Mouse (Mus musculus) spleen, adult 2 months (tissue): ENCODE results near the gene Nit1. TPM values are rescaled to one million over a fixed set of nuclear protein-coding genes. Genes with fewer than 3 reads are reported as not detected.
A peak's percentile ranks its signal among the peaks of the same experiment; 100 is the strongest.

ENCODE experiments used
- DNase-seq, 2 experiments: peaks; one replicate each; pipeline versions ENCODE4 v3.0.0 to v3.0.0-alpha.2; 2012 to 2021; ENCODE audit warnings: low spot score in 2 of 2, low read depth in 1 of 2
- H3K27ac ChIP-seq: fragments of 200-500 bp; 2 replicates; pipeline ENCODE4 v1.5.1; 2012; ENCODE audit warnings: low read length, inconsistent platforms; ENCODE audit not compliant: insufficient read depth
- H3K27me3 ChIP-seq: fragments of 200-500 bp; 2 replicates; pipeline ENCODE4 v1.6.1; 2012; ENCODE audit warnings: mild to moderate bottlenecking, moderate library complexity, low read length, inconsistent platforms; ENCODE audit not compliant: control insufficient read depth, insufficient read depth
- H3K36me3 ChIP-seq: fragments of 200-500 bp; 2 replicates; pipeline ENCODE4 v1.6.1; 2012; ENCODE audit warnings: mild to moderate bottlenecking, low read length, inconsistent platforms; ENCODE audit not compliant: control insufficient read depth, insufficient read depth
- H3K4me1 ChIP-seq: fragments of 200-500 bp; 2 replicates; pipeline ENCODE4 v1.6.1; 2011; ENCODE audit warnings: inconsistent platforms; ENCODE audit not compliant: control insufficient read depth, insufficient read depth, insufficient read length
- H3K4me3 ChIP-seq: fragments of 200-500 bp; 2 replicates; pipeline ENCODE4 v1.5.1; 2011; ENCODE audit warnings: mild to moderate bottlenecking, inconsistent platforms; ENCODE audit not compliant: insufficient read depth, insufficient read length; ENCODE audit errors: extremely low read depth
- CTCF ChIP-seq: fragments of 200-500 bp; IDR thresholded peaks from 2 replicates; pipeline ENCODE4 v1.5.1; 2011; ENCODE audit warnings: mild to moderate bottlenecking, inconsistent platforms; ENCODE audit not compliant: insufficient read depth, insufficient read length, insufficient replicate concordance; ENCODE audit errors: extremely low read depth
- POLR2A ChIP-seq: fragments of 200-500 bp; IDR thresholded peaks from 2 replicates; pipeline ENCODE4 v1.6.1; 2011; ENCODE audit warnings: low read depth, low read length, inconsistent platforms
- WGBS: fragments of 180-500 bp; shearing (Covaris S2); methylation state at CpG from one replicate; pipeline ENCODE4 v1.1.7; 2018; 5-methylcytosine and 5-hydroxymethylcytosine counted together
- polyA plus RNA-seq: library from polyadenylated mRNA; depleted of rRNA; stranded (reverse); fragments of >200 nt; gene quantifications from 2 replicates; pipeline ENCODE4 v1.2.3, GENCODE M21; 2012; rRNA removed

Nit1 gene
- polyA plus RNA-seq = 22.6 and 25.9 TPM in 2 replicates

- 1% methylated on average over 53 of the region's 53 CpGs for WGBS
- peaks cover 4% of the 10 kb centered on the region for H3K4me1 ChIP-seq
- TF ChIP-seq POLR2A (peak; percentile 89), CTCF (no peak)
These were observed at the start of gene Nit1, which contains the start of gene Pfdn2 for GRCm38 (mm10) chr1:171345225-171346094. Gene Nit1, minus strand, starts transcription at chr1:171345646. Gene Pfdn2, plus strand, starts transcription at chr1:171345670.

GRCm38 (mm10) chr1:171390101-171390500 lies 44.7 kb upstream of the Nit1 start:
- peak overlapping the region; percentile 99 for H3K27ac ChIP-seq
- peaks cover 11% of the 10 kb centered on the region; the same call in 1 of the 2 replicates for H3K4me1 ChIP-seq
- peak overlapping the region; percentile 97 for H3K4me3 ChIP-seq
- no peaks in the 10 kb centered on the region for H3K27me3 ChIP-seq
- TF ChIP-seq CTCF (no peak), POLR2A (peak; percentile 58)
- peaks cover 7% of the 10 kb centered on the region; the same call in 1 of the 2 replicates for H3K36me3 ChIP-seq
- 12% methylated on average over 4 of the region's 4 CpGs for WGBS
- DNase-seq = peak; percentile 86 to 87

More at GRCm38 (mm10) chr1:171345225-171346094, at the start of gene Nit1, which contains the start of gene Pfdn2:
- Histone ChIP-seq H3K27ac (peak within 1 kb of the TSS; percentile 61), H3K27me3 (no peaks in the 10 kb centered on the region), H3K4me3 (peak within 1 kb of the TSS; percentile 95), H3K36me3 (peaks cover 13% of the 10 kb centered on the region)
- peak; percentile 71 to 88 for DNase-seq

GRCm38 (mm10) chr1:171388376-171389102 lies 43.1 kb upstream of the Nit1 start, which contains the start of gene Arhgap30:
Gene Arhgap30, plus strand, starts transcription at chr1:171388954.
- peak; percentile 92 to 97 for DNase-seq
- WGBS = 5% methylated on average over 15 of the region's 15 CpGs
- Histone ChIP-seq H3K36me3 (peaks cover 6% of the 10 kb centered on the region; the same call in 1 of the 2 replicates), H3K27ac (peak within 1 kb of the TSS; percentile 99), H3K27me3 (no peaks in the 10 kb centered on the region), H3K4me1 (peaks cover 11% of the 10 kb centered on the region; the same call in 1 of the 2 replicates), H3K4me3 (peak within 1 kb of the TSS; percentile 97)
- TF ChIP-seq POLR2A (peak; percentile 83), CTCF (no peak)

- no peak for TF ChIP-seq POLR2A
- TF ChIP-seq CTCF = peak; percentile 41; the same call in 1 of the 2 replicates
- Histone ChIP-seq H3K4me1 (peaks cover 17% of the 10 kb centered on the region; the same call in 1 of the 2 replicates), H3K36me3 (0 out of 2 replicates have a peak, but pooled peaks cover 1% of the 10 kb centered on the region), H3K27ac (peak overlapping the region; percentile 99; the same call in 1 of the 2 replicates), H3K4me3 (no peak overlapping the region), H3K27me3 (no peaks in the 10 kb centered on the region)
- WGBS = 51% methylated on average over 6 of the region's 6 CpGs
- peak in 1 of 2 experiments; percentile 49 for DNase-seq
These were observed 41.7 kb upstream of the Nit1 start for GRCm38 (mm10) chr1:171387099-171387498.

- DNase-seq = no peak
- Histone ChIP-seq H3K27me3 (no peaks in the 10 kb centered on the region), H3K27ac (no peak overlapping the region), H3K4me3 (no peak overlapping the region), H3K36me3 (no peaks in the 10 kb centered on the region), H3K4me1 (peaks cover 13% of the 10 kb centered on the region; the same call in 1 of the 2 replicates)
- WGBS = 62% methylated on average over 9 of the region's 9 CpGs
- TF ChIP-seq POLR2A (no peak), CTCF (no peak)
These were observed 39.7 kb upstream of the Nit1 start for GRCm38 (mm10) chr1:171385171-171385570.

- Histone ChIP-seq H3K4me1 (peaks cover 14% of the 10 kb centered on the region; the same call in 1 of the 2 replicates), H3K27ac (no peak overlapping the region), H3K4me3 (no peak overlapping the region), H3K27me3 (no peaks in the 10 kb centered on the region), H3K36me3 (no peaks in the 10 kb centered on the region)
- TF ChIP-seq POLR2A (no peak), CTCF (no peak)
- DNase-seq = no peak
- WGBS = 83% methylated on average over 9 of the region's 9 CpGs
These were observed 38.9 kb upstream of the Nit1 start for GRCm38 (mm10) chr1:171384361-171384760.
